8 mouse cellular contexts compared by ENCODE assay signal in genomic region chr1:55130190-55130916, GRCm38 (mm10). TPM values are rescaled to one million over a fixed set of nuclear protein-coding genes. Genes with fewer than 3 reads are reported as not detected.
DNase-seq lines count a peak whose midpoint lies in the region; ATAC-seq and TF ChIP-seq lines count a peak whose summit lies in the region.

No protein-coding gene starts in this region.

- peak overlapping the region; percentile 75 for H3K4me2 ChIP-seq in heart, embryonic 12.5 days
- peak overlapping the region; percentile 51 for H3K4me2 ChIP-seq in forebrain, embryonic 15.5 days (replicated peaks)
- peak overlapping the region; percentile 85 for H3K4me2 ChIP-seq in liver, embryonic 16.5 days (ENCODE audit: low read depth, low read length)

- no peaks in the 10 kb centered on the region for H3K9me3 ChIP-seq in heart, embryonic 12.5 days (replicated peaks)
- H3K9me3 ChIP-seq in G1E (replicated peaks) = no peaks in the 10 kb centered on the region
- H3K9me3 ChIP-seq in forebrain, embryonic 15.5 days = no peaks in the 10 kb centered on the region
- no peaks in the 10 kb centered on the region for H3K9me3 ChIP-seq in liver, embryonic 16.5 days (replicated peaks; ENCODE audit: control insufficient read depth, low read length)

- intact Hi-C loops in heart, postnatal 10 days (cut with DNase I) = loop anchor here (2.0 to 5.0 kb wide), 5 partner anchors 44 to 1842 kb away; partner anchors contain the start of genes Mars2 and Sf3b1

- peak overlapping the region; percentile 100 for H3K4me3 ChIP-seq in heart, embryonic 12.5 days
- peak overlapping the region; percentile 98 for H3K4me3 ChIP-seq in G1E (ENCODE audit: low read depth, low read length)
- peak overlapping the region; percentile 77 for H3K4me3 ChIP-seq in forebrain, embryonic 15.5 days
- H3K4me3 ChIP-seq in liver, embryonic 16.5 days (ENCODE audit: low read depth, low read length) = peak overlapping the region; percentile 100

- H3K4me1 ChIP-seq in heart, embryonic 12.5 days (replicated peaks) = peaks cover 11% of the 10 kb centered on the region
- peaks cover 33% of the 10 kb centered on the region for H3K4me1 ChIP-seq in G1E (ENCODE audit: insufficient read depth, low read depth, low read length)
- H3K4me1 ChIP-seq in forebrain, embryonic 15.5 days = peaks cover 14% of the 10 kb centered on the region
- H3K4me1 ChIP-seq in liver, embryonic 16.5 days (ENCODE audit: control insufficient read depth, low read depth, low read length) = peaks cover 18% of the 10 kb centered on the region

- 0 out of 2 replicates have a peak, but pooled peaks cover 3% of the 10 kb centered on the region for H3K36me3 ChIP-seq in heart, embryonic 12.5 days
- H3K36me3 ChIP-seq in G1E (replicated peaks) = peaks cover 18% of the 10 kb centered on the region
- no peaks in the 10 kb centered on the region for H3K36me3 ChIP-seq in forebrain, embryonic 15.5 days
- no peaks in the 10 kb centered on the region for H3K36me3 ChIP-seq in liver, embryonic 16.5 days (ENCODE audit: control insufficient read depth, insufficient read depth)

- H3K9ac ChIP-seq in heart, embryonic 12.5 days = peak overlapping the region; percentile 54
- H3K9ac ChIP-seq in forebrain, embryonic 15.5 days (replicated peaks) = peak overlapping the region; percentile 98
- H3K9ac ChIP-seq in liver, embryonic 16.5 days (ENCODE audit: low read depth, low read length) = peak overlapping the region; percentile 100

- no peak for DNase-seq in heart, postnatal 10 days
- DNase-seq in G1E (ENCODE audit: low spot score) = no peak
- no peak for DNase-seq in embryo, embryonic 9.5 days (ENCODE audit: extremely low spot score)
- no peak for DNase-seq in retina, postnatal 1 day
- DNase-seq in layer of hippocampus, adult 11-12 months (ENCODE audit: low spot score) = no peak

- peak overlapping the region; percentile 99 for H3K27ac ChIP-seq in heart, embryonic 12.5 days (ENCODE audit: poor library complexity, severe bottlenecking)
- peak overlapping the region; percentile 97 for H3K27ac ChIP-seq in forebrain, embryonic 15.5 days (replicated peaks)
- peak overlapping the region; percentile 96 for H3K27ac ChIP-seq in liver, embryonic 16.5 days (ENCODE audit: low read length)

- ATAC-seq in heart, embryonic 12.5 days (ENCODE audit: insufficient number of reproducible peaks, low FRiP score) = no peak
- 0 out of 2 replicates have a peak, but pooled peaks have one; percentile 2 for ATAC-seq in G1E (ENCODE audit: extremely low read depth, insufficient number of reproducible peaks, low FRiP score, poor library complexity, severe bottlenecking)
- ATAC-seq in forebrain, embryonic 15.5 days (replicated peaks) = no peak
- ATAC-seq in liver, embryonic 16.5 days (ENCODE audit: low read depth) = no peak

- TF ChIP-seq CTCF in G1E (IDR thresholded peaks at IDR 0.05; ENCODE audit: low read depth, low read length) = no peak

- H3K27me3 ChIP-seq in heart, embryonic 12.5 days (replicated peaks) = no peaks in the 10 kb centered on the region
- no peaks in the 10 kb centered on the region for H3K27me3 ChIP-seq in G1E (ENCODE audit: insufficient read depth, low read length)
- H3K27me3 ChIP-seq in forebrain, embryonic 15.5 days = no peaks in the 10 kb centered on the region
- H3K27me3 ChIP-seq in liver, embryonic 16.5 days (ENCODE audit: control insufficient read depth, insufficient read depth, low read depth, low read length) = no peaks in the 10 kb centered on the region

- WGBS in heart, embryonic 12.5 days = 64% methylated on average over 10 of the region's 10 CpGs
- WGBS in forebrain, embryonic 15.5 days = 73% methylated on average over 10 of the region's 10 CpGs
- 46% methylated on average over 10 of the region's 10 CpGs for WGBS in liver, embryonic 16.5 days (ENCODE audit: insufficient replicate concordance)

RNA-seq across cellular contexts. Expression of gene Mob4, which starts 0.7 kb away (rescaled TPM):
- polyA plus RNA-seq in heart, embryonic 12.5 days (2016; fragmentation: Nextera tagmentation; extraction: Ambion mirVana) = 104 and 110 TPM in 2 replicates
- 10 to 100 TPM; 43.2 to 46.2 TPM for total RNA-seq in heart, postnatal 10 days (2021)
- total RNA-seq in G1E (2014; fragmentation: Nextera tagmentation) = 65.2 and 69.4 TPM in 2 replicates
- 98.7 and 124 TPM in 2 replicates for total RNA-seq in G1E (2017)
- polyA plus RNA-seq in G1E (2012) = 7.7 TPM in 2 replicates
- polyA plus RNA-seq in forebrain, embryonic 15.5 days (2015; fragmentation: Nextera tagmentation; extraction: Ambion mirVana) = 175 and 182 TPM in 2 replicates
- 39.5 and 39.8 TPM in 2 replicates for polyA plus RNA-seq in liver, embryonic 16.5 days (2015; fragmentation: Nextera tagmentation; extraction: Ambion mirVana)

RNA-seq across cellular contexts. Expression of gene Hspd1, which starts 42.3 kb away (rescaled TPM):
- polyA plus RNA-seq in heart, embryonic 12.5 days (2016; fragmentation: Nextera tagmentation; extraction: Ambion mirVana) = 562 and 569 TPM in 2 replicates
- 100 to 1,000 TPM; 352 to 382 TPM for total RNA-seq in heart, postnatal 10 days (2021)
- total RNA-seq in G1E (2014; fragmentation: Nextera tagmentation) = 273 and 291 TPM in 2 replicates
- 690 and 812 TPM in 2 replicates for total RNA-seq in G1E (2017)
- polyA plus RNA-seq in G1E (2012) = 89.2 and 116 TPM in 2 replicates
- polyA plus RNA-seq in forebrain, embryonic 15.5 days (2015; fragmentation: Nextera tagmentation; extraction: Ambion mirVana) = 291 and 296 TPM in 2 replicates
- 236 and 253 TPM in 2 replicates for polyA plus RNA-seq in liver, embryonic 16.5 days (2015; fragmentation: Nextera tagmentation; extraction: Ambion mirVana)

RNA-seq across cellular contexts. Expression of gene Hspe1, which starts 42.4 kb away (rescaled TPM):
- polyA plus RNA-seq in heart, embryonic 12.5 days (2016; fragmentation: Nextera tagmentation; extraction: Ambion mirVana) = 427 and 428 TPM in 2 replicates
- 100 to 1,000 TPM; 123 to 130 TPM for total RNA-seq in heart, postnatal 10 days (2021)
- 166 and 187 TPM in 2 replicates for total RNA-seq in G1E (2014; fragmentation: Nextera tagmentation)
- 638 and 797 TPM in 2 replicates for total RNA-seq in G1E (2017)
- 121 and 163 TPM in 2 replicates for polyA plus RNA-seq in G1E (2012)
- polyA plus RNA-seq in forebrain, embryonic 15.5 days (2015; fragmentation: Nextera tagmentation; extraction: Ambion mirVana) = 253 and 276 TPM in 2 replicates
- polyA plus RNA-seq in liver, embryonic 16.5 days (2015; fragmentation: Nextera tagmentation; extraction: Ambion mirVana) = 269 and 326 TPM in 2 replicates
